Mouse (Mus musculus): ENCODE measurements around the gene Hivep3. TPM values are rescaled to one million over a fixed set of nuclear protein-coding genes. Genes with fewer than 3 reads are reported as not detected.

Gene Hivep3
- polyA plus RNA-seq, 1 experiment from 2014 or later = 2.0 TPM

DNA sequence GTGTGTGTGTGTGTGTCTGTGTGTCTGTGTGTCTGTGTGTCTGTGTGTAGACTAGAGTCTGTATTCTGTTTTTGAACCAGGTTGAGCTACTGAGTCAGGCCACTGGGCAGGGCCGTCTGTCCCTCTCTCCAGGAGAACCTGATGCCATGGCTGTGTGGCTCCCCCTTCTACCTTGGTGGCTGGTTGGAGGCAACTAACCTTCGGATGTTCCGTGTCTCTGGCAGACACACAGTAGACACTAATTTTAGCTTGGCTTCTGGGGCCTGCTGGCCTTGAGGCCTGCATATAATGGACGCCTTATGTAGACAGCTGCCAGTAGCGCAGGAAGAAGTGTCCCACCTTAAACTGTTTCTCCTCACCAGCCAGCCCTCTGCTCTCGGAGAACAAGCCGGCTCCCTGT, 267.3 kb downstream of the Hivep3 start:
- Histone ChIP-seq H3K9ac (ENCODE audit: low read length) (0 out of 2 replicates have a peak overlapping the region, but pooled peaks have one; percentile 12), H3K9me3 (ENCODE audit: control insufficient read depth, low read length) (no peaks in the 10 kb centered on the region), H3K4me1 (ENCODE audit: control insufficient read depth, insufficient read depth, low read length) (no peaks in the 10 kb centered on the region), H3K4me2 (no peak overlapping the region), H3K36me3 (ENCODE audit: control insufficient read depth, insufficient read depth, low read length) (no peaks in the 10 kb centered on the region), H3K27ac (ENCODE audit: low read depth, low read length) (no peak overlapping the region), H3K27me3 (ENCODE audit: control insufficient read depth, insufficient read depth, low read length) (no peaks in the 10 kb centered on the region), H3K4me3 (ENCODE audit: low read depth, low read length) (no peak overlapping the region)
- 85% methylated on average over 7 of the region's 7 CpGs for WGBS
- DNase-seq (ENCODE audit: low spot score, missing footprints) (no peak), ATAC-seq (ENCODE audit: low FRiP score) (no peak)

DNA sequence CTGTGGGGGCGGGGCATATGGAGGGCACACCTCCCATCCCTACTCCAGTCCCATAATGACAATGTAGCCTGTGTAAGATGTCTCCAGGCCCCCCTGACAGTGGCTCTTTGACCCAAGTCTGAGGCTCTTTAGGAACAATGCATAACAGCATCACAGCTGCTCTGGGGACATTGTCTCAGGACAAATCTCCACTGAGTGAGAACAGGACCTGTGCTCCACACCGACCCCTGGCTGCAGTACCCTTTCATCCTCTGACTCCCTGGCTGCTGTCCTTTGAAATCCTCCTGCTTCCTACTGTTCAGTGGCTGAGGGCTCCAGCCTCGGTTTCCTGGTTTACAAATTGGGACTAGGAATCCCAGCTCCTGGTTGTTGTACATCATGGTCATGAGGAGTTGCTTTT, 269.4 kb downstream of the Hivep3 start:
- WGBS = 35% methylated on average over 3 of the region's 3 CpGs
- no peak for DNase-seq (ENCODE audit: low spot score, missing footprints)
- no peak overlapping the region for H3K27ac ChIP-seq (ENCODE audit: low read depth, low read length)
- H3K36me3 ChIP-seq (ENCODE audit: control insufficient read depth, insufficient read depth, low read length) = no peaks in the 10 kb centered on the region
- ATAC-seq (ENCODE audit: low FRiP score) = no peak
- H3K4me1 ChIP-seq (ENCODE audit: control insufficient read depth, insufficient read depth, low read length) = no peaks in the 10 kb centered on the region
- H3K9me3 ChIP-seq (ENCODE audit: control insufficient read depth, low read length) = no peaks in the 10 kb centered on the region
- H3K27me3 ChIP-seq (ENCODE audit: control insufficient read depth, insufficient read depth, low read length) = no peaks in the 10 kb centered on the region
- H3K4me3 ChIP-seq (ENCODE audit: low read depth, low read length) = no peak overlapping the region
- no peak overlapping the region for H3K4me2 ChIP-seq
- H3K9ac ChIP-seq (ENCODE audit: low read length) = no peak overlapping the region

DNA sequence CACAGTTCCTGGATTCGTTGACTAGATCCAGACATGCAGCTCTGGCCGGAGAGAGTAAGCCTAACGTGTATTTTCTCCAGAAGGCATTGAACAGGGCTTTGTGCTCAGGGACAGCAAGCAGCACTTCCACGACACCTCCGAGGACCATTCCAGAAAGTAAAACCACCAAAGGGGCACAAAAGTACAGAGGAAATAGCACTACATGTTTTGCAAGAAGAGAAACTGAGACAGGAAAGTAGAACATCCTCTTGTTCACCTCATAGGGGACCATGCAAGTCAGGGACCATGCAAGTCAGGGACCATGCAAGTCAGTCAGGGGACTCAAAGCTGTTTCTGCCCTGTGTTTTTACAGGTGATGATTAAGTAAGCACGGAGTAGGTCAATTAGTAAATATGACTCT, 272.5 kb downstream of the Hivep3 start:
- Histone ChIP-seq H3K9me3 (ENCODE audit: control insufficient read depth, low read length) (no peaks in the 10 kb centered on the region), H3K4me3 (ENCODE audit: low read depth, low read length) (no peak overlapping the region), H3K4me1 (ENCODE audit: control insufficient read depth, insufficient read depth, low read length) (no peaks in the 10 kb centered on the region), H3K27ac (ENCODE audit: low read depth, low read length) (no peak overlapping the region), H3K9ac (ENCODE audit: low read length) (no peak overlapping the region), H3K36me3 (ENCODE audit: control insufficient read depth, insufficient read depth, low read length) (no peaks in the 10 kb centered on the region), H3K27me3 (ENCODE audit: control insufficient read depth, insufficient read depth, low read length) (no peaks in the 10 kb centered on the region), H3K4me2 (no peak overlapping the region)
- ATAC-seq (ENCODE audit: low FRiP score) = no peak
- no peak for DNase-seq (ENCODE audit: low spot score, missing footprints)
- WGBS = 80% methylated on average over 6 of the region's 6 CpGs

DNA sequence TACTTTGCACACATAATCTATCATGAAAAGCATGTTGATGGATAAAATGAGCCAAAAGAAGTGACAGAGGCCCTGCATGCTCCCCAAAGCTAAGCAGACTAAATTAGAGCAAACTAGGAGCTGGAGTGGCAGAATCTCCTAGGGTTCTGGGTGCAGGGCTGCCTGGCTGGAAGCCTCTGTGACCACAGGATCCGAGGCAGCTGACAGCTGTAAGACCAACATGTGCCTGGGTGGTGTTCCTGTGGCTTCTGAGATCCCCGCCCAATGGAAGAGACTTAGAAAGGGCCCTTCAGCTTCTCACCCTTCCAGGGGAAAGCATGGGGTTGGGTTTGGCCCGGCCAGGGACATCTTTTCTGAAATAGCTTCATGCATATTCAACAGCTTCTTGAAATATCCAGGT, 274.3 kb downstream of the Hivep3 start:
- WGBS = 65% methylated on average over 3 of the region's 3 CpGs
- ATAC-seq (ENCODE audit: low FRiP score) = no peak
- no peaks in the 10 kb centered on the region for H3K9me3 ChIP-seq (ENCODE audit: control insufficient read depth, low read length)
- no peaks in the 10 kb centered on the region for H3K4me1 ChIP-seq (ENCODE audit: control insufficient read depth, insufficient read depth, low read length)
- no peaks in the 10 kb centered on the region for H3K36me3 ChIP-seq (ENCODE audit: control insufficient read depth, insufficient read depth, low read length)
- H3K9ac ChIP-seq (ENCODE audit: low read length) = no peak overlapping the region
- no peak overlapping the region for H3K4me2 ChIP-seq
- no peaks in the 10 kb centered on the region for H3K27me3 ChIP-seq (ENCODE audit: control insufficient read depth, insufficient read depth, low read length)
- no peak overlapping the region for H3K4me3 ChIP-seq (ENCODE audit: low read depth, low read length)
- H3K27ac ChIP-seq (ENCODE audit: low read depth, low read length) = no peak overlapping the region
- DNase-seq (ENCODE audit: low spot score, missing footprints) = no peak

DNA sequence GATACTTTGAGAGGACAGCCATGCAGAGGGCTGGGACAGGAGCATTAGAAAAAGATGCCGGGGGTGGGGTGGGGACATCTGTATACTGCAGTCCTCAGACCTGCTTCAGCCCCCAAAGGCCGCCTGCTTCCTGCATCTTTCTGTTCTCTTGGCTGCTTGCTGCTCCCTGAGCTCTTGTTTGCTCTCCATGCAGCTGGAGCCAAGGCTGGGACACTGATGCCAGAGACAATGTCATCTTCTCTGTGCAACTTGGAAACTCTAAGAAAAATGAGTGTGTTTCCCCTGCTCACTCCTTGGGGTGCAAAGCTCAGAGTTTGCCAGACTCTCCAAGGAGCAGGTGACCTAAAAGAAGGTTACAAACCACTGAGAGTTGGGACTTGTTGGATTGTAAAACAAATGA, 275.6 kb downstream of the Hivep3 start:
- Histone ChIP-seq H3K27ac (ENCODE audit: low read depth, low read length) (no peak overlapping the region), H3K36me3 (ENCODE audit: control insufficient read depth, insufficient read depth, low read length) (no peaks in the 10 kb centered on the region), H3K9ac (ENCODE audit: low read length) (no peak overlapping the region), H3K4me2 (no peak overlapping the region), H3K27me3 (ENCODE audit: control insufficient read depth, insufficient read depth, low read length) (no peaks in the 10 kb centered on the region), H3K4me3 (ENCODE audit: low read depth, low read length) (no peak overlapping the region), H3K9me3 (ENCODE audit: control insufficient read depth, low read length) (no peaks in the 10 kb centered on the region), H3K4me1 (ENCODE audit: control insufficient read depth, insufficient read depth, low read length) (no peaks in the 10 kb centered on the region)
- ATAC-seq (ENCODE audit: low FRiP score) (no peak), DNase-seq (ENCODE audit: low spot score, missing footprints) (no peak)
- 83% methylated on average over 2 of the region's 2 CpGs for WGBS

DNA sequence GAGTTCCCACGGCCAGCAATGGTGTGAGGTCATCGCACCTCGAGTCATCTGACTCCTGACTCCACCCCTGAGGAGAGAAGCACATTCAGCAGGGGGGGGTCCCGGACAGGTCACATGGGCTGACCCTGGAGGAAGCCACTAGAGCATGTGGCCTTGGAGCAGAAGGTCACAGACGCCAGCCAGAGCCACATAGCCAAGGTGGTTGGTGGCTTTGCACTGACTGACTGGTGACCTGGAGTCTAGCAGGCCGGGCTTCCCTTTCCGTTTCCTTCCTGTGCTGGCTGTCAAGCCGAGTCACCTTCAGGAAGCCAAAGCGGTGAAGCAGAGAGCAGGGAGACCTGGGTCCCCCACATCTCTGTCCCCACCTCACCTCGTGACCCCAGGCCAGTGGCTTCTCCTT, 278.2 kb downstream of the Hivep3 start:
- Histone ChIP-seq H3K4me2 (no peak overlapping the region), H3K36me3 (ENCODE audit: control insufficient read depth, insufficient read depth, low read length) (no peaks in the 10 kb centered on the region), H3K27ac (ENCODE audit: low read depth, low read length) (no peak overlapping the region), H3K4me3 (ENCODE audit: low read depth, low read length) (no peak overlapping the region), H3K9me3 (ENCODE audit: control insufficient read depth, low read length) (no peaks in the 10 kb centered on the region), H3K4me1 (ENCODE audit: control insufficient read depth, insufficient read depth, low read length) (no peaks in the 10 kb centered on the region), H3K9ac (ENCODE audit: low read length) (no peak overlapping the region), H3K27me3 (ENCODE audit: control insufficient read depth, insufficient read depth, low read length) (no peaks in the 10 kb centered on the region)
- 81% methylated on average over 10 of the region's 10 CpGs for WGBS
- no peak for DNase-seq (ENCODE audit: low spot score, missing footprints)
- no peak for ATAC-seq (ENCODE audit: low FRiP score)

DNA sequence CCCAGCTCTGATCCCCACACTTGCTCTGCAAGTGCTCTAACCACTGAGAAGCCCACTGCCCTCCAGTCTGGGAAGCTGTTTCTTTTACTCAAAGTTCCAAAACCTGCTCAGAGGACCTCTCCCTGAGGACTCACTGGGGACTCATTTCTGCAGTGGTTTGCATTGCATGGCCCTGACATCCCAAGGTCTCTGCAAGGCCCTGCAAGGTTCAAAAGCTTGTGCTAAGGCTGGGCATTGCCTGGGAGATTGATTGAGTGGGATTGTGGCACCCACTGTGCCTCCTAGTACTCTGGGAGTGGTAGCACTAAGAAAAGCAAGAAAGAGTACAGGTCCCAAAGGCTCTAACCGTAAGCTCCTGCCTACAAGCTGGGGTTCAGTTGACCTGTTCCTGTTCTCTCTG, 279.3 kb downstream of the Hivep3 start:
- H3K27ac ChIP-seq (ENCODE audit: low read depth, low read length) = no peak overlapping the region
- H3K36me3 ChIP-seq (ENCODE audit: control insufficient read depth, insufficient read depth, low read length) = no peaks in the 10 kb centered on the region
- no peak overlapping the region for H3K9ac ChIP-seq (ENCODE audit: low read length)
- DNase-seq (ENCODE audit: low spot score, missing footprints) (no peak), ATAC-seq (ENCODE audit: low FRiP score) (no peak)
- H3K4me3 ChIP-seq (ENCODE audit: low read depth, low read length) = no peak overlapping the region
- no peaks in the 10 kb centered on the region for H3K4me1 ChIP-seq (ENCODE audit: control insufficient read depth, insufficient read depth, low read length)
- WGBS = 100% methylated on average over 1 of the region's 1 CpGs
- H3K9me3 ChIP-seq (ENCODE audit: control insufficient read depth, low read length) = no peaks in the 10 kb centered on the region
- H3K27me3 ChIP-seq (ENCODE audit: control insufficient read depth, insufficient read depth, low read length) = no peaks in the 10 kb centered on the region
- no peak overlapping the region for H3K4me2 ChIP-seq

DNA sequence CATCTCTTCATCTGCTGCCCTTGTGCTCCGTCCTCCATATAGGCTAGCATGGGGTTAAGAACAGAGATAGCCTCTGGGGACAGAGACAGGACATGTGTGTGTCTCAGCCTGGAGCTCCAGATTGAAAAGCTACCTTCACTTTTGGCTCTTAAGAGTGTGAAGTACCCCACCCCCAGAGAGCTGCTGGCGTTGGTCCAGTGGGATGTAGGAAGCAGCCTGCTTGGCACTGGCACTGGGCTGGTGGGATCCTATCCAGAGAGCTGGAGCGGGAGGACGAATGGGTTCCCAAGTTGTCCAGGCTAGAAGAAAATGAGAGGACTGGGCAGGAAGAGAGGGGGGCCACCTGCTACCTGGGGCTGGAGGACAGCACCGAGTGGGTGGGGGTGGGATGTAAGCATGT, 284.8 kb downstream of the Hivep3 start:
- DNase-seq (ENCODE audit: low spot score, missing footprints) = no peak
- 90% methylated on average over 5 of the region's 5 CpGs for WGBS
- Histone ChIP-seq H3K27ac (ENCODE audit: low read depth, low read length) (no peak overlapping the region), H3K27me3 (ENCODE audit: control insufficient read depth, insufficient read depth, low read length) (no peaks in the 10 kb centered on the region), H3K4me1 (ENCODE audit: control insufficient read depth, insufficient read depth, low read length) (no peaks in the 10 kb centered on the region), H3K4me3 (ENCODE audit: low read depth, low read length) (no peak overlapping the region), H3K9me3 (ENCODE audit: control insufficient read depth, low read length) (no peaks in the 10 kb centered on the region), H3K4me2 (no peak overlapping the region), H3K36me3 (ENCODE audit: control insufficient read depth, insufficient read depth, low read length) (no peaks in the 10 kb centered on the region), H3K9ac (ENCODE audit: low read length) (no peak overlapping the region)
- no peak for ATAC-seq (ENCODE audit: low FRiP score)

DNA sequence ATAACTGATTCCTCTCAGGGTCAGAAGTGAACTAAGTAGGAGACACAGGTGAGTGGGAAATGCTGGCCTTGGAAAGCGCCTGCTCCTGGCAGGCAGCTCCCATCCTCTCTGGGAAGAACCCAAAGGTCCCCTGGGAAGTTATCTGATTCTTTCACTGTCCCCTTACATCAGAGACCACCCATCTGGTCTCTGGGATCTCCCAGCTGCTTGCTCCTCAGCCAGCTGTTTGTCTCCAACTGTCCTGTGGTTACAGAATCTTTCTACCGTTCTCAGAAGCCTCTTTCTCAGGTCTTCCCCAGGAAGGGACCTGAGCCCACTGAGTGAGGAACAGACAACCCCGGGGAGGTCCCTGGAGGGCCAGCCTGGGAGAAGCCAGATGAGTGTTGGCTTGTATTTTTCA, 288.8 kb downstream of the Hivep3 start:
- Histone ChIP-seq H3K9ac (ENCODE audit: low read length) (no peak overlapping the region), H3K27ac (ENCODE audit: low read depth, low read length) (no peak overlapping the region), H3K27me3 (ENCODE audit: control insufficient read depth, insufficient read depth, low read length) (no peaks in the 10 kb centered on the region), H3K4me3 (ENCODE audit: low read depth, low read length) (no peak overlapping the region), H3K4me2 (no peak overlapping the region), H3K4me1 (ENCODE audit: control insufficient read depth, insufficient read depth, low read length) (no peaks in the 10 kb centered on the region), H3K9me3 (ENCODE audit: control insufficient read depth, low read length) (no peaks in the 10 kb centered on the region), H3K36me3 (ENCODE audit: control insufficient read depth, insufficient read depth, low read length) (no peaks in the 10 kb centered on the region)
- WGBS = 66% methylated on average over 3 of the region's 3 CpGs
- DNase-seq (ENCODE audit: low spot score, missing footprints) = no peak
- no peak for ATAC-seq (ENCODE audit: low FRiP score)
